Mouse (Mus musculus) ES-Bruce4 (cell line): ENCODE measurements around the gene Slc39a1.

Experiments used
- CTCF ChIP-seq: IDR thresholded peaks from one replicate; pipeline ENCODE4 v1.8.1; 2011; ENCODE audit warnings: low read depth, low read length
- POLR2A ChIP-seq: IDR thresholded peaks from one replicate; pipeline ENCODE4 v1.8.1; 2011; ENCODE audit warnings: low read length; ENCODE audit not compliant: insufficient read depth

DNA sequence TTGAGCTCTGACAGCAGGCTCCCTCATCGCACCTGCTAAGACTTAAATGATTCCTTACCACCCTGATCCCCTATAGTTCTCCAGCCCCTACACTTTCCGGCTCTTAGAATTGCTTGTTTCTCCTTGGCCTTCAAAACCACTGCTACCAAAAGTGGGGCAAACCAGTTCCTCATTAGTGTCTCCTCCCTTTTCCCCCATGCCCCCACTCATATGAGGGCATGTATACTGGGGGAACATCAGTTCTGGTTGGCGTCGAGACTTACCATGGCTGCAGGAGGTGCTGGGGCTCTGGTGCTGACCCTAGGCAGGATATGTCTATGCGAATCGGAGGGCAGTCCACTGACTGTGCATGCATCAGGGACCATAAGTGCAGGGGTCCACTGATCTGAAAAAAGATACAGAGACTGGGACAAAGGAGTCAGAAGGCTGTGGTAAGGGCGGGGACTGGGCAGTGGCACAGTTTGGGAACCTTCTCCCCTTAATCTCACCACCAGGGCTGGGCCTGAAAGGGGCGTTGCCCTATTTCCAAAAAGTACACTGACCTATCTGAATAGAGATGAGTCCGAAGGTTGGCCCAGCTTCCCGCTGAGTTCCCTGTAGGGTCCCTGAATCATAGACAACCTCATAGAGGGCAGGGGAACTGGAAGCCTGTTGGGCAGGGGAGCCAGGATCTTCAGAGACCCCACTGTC, 6.2 kb upstream of the Slc39a1 start:
- TF ChIP-seq CTCF (no peak), POLR2A (no peak)
